Mouse (Mus musculus): ENCODE data around the gene Snrnp27. TPM values are rescaled to one million over a fixed set of nuclear protein-coding genes. Genes with fewer than 3 reads are reported as not detected.

Gene Snrnp27
- polyA plus RNA-seq, 1 experiment from 2014 or later: 120 TPM

DNA sequence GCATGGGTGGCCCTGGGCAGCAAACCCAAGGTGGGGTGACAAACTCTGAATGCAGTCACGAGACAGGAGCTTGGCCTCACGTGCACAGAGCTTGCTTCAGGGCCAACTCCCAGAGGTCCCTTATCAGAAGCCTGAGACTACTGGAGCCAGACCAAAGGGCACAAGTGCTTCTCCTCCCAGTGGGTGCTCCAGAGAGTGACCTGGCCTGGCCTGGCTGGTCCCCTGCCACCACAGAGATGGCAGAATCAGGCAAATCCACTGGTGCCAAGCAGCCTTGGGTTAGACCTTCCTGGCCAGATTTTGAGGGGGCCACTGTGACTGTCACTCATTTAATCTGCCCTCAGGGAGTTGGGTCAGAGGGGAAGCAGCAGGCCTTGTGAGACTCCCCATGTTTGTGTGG is 47.8 kb downstream of the Snrnp27 start:
- H3K9me3 ChIP-seq: no peaks in the 10 kb centered on the region
- H3K36me3 ChIP-seq: no peaks in the 10 kb centered on the region
- H3K27ac ChIP-seq: no peak overlapping the region
- H3K4me2 ChIP-seq (replicated peaks): no peak overlapping the region
- H3K4me3 ChIP-seq: no peak overlapping the region
- ATAC-seq (ENCODE audit: low FRiP score, low read depth): no peak
- WGBS: 85% methylated on average over 2 of the region's 2 CpGs
- H3K27me3 ChIP-seq (replicated peaks): no peaks in the 10 kb centered on the region
- no peak overlapping the region for H3K9ac ChIP-seq
- H3K4me1 ChIP-seq: no peaks in the 10 kb centered on the region

DNA sequence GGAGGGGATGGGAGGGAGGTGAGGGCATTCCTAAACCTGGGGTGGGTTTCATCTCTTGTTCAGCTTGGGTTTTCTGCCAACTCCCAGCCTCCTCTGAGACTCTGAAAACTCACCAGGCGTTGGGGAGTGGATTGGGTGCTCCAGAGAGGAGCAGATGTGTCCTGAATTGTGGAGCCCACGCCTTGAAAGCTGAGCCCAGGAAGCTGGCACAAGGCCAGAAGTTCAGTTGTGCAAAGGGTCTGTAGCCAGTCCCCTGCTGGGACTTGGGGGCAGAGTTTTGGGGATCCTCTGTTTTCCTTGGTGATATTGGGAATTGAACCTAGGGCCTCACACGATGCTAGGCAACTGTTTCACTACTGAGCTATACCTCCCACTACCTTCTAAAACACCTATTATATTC is 54.2 kb downstream of the Snrnp27 start:
- H3K4me1 ChIP-seq: no peaks in the 10 kb centered on the region
- WGBS: 71% methylated on average over 3 of the region's 3 CpGs
- no peak overlapping the region for H3K27ac ChIP-seq
- no peaks in the 10 kb centered on the region for H3K9me3 ChIP-seq
- ATAC-seq (ENCODE audit: low FRiP score, low read depth): no peak
- H3K4me3 ChIP-seq: no peak overlapping the region
- H3K27me3 ChIP-seq (replicated peaks): no peaks in the 10 kb centered on the region
- no peaks in the 10 kb centered on the region for H3K36me3 ChIP-seq
- H3K4me2 ChIP-seq (replicated peaks): no peak overlapping the region
- no peak overlapping the region for H3K9ac ChIP-seq

DNA sequence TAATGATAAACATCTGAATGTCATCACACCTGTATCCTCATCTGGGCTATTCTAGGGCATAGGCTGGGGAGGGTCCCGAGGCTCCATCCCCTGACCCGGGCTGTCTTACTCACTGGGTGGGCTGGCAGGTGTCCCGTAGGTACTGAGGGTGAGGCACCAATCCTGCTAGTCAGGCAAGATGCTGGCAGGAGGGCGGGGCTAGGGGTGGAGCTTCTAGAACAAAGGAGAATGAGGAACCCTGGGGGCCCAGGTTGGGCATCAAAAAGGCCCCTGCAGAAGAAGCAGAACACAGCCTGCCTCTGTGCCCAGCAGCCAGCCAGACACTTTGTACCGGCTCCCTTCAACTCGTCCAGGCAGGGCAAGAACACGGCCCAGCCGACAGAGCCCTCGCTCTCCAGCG is 56.4 kb downstream of the Snrnp27 start, which contains the start of gene Asprv1:
Gene Asprv1, plus strand, starts transcription at position 219 of the 400 bp plus-strand sequence.
- no peaks in the 10 kb centered on the region for H3K9me3 ChIP-seq
- ATAC-seq (ENCODE audit: low FRiP score, low read depth): no peak
- 48% methylated on average over 10 of the region's 10 CpGs for WGBS

More for the DNA sequence above, 56.4 kb downstream of the Snrnp27 start, which contains the start of gene Asprv1:
- Histone ChIP-seq H3K4me2 (replicated peaks) (no peak within 1 kb of the TSS), H3K27ac (no peak within 1 kb of the TSS), H3K36me3 (no peaks in the 10 kb centered on the region), H3K4me1 (no peaks in the 10 kb centered on the region), H3K9ac (no peak within 1 kb of the TSS), H3K27me3 (replicated peaks) (no peaks in the 10 kb centered on the region), H3K4me3 (no peak within 1 kb of the TSS)

Other genes starting within 250 kb of the Snrnp27 start
- gene C87436, start 246.1 kb downstream of the Snrnp27 start, polyA plus RNA-seq (2016; fragmentation: Nextera tagmentation; extraction: Ambion mirVana): 25.1 and 27.8 TPM in 2 replicates
- 568 and 599 TPM in 2 replicates for gene Pcbp1, start 158.2 kb downstream of the Snrnp27 start, polyA plus RNA-seq (2016; fragmentation: Nextera tagmentation; extraction: Ambion mirVana)
- gene Asprv1, start 56.4 kb downstream of the Snrnp27 start, polyA plus RNA-seq (2016; fragmentation: Nextera tagmentation; extraction: Ambion mirVana): 0.42 and 0.77 TPM in 2 replicates
- gene Mxd1, start 15.4 kb downstream of the Snrnp27 start, polyA plus RNA-seq (2016; fragmentation: Nextera tagmentation; extraction: Ambion mirVana): 29.4 and 30.4 TPM in 2 replicates
- 63.8 and 67.6 TPM in 2 replicates for gene Gmcl1, start 48.9 kb upstream of the Snrnp27 start, polyA plus RNA-seq (2016; fragmentation: Nextera tagmentation; extraction: Ambion mirVana)
- 6.8 and 7.4 TPM in 2 replicates for gene Anxa4, start 109.1 kb upstream of the Snrnp27 start, polyA plus RNA-seq (2016; fragmentation: Nextera tagmentation; extraction: Ambion mirVana)
- gene Aak1, start 165.0 kb upstream of the Snrnp27 start, polyA plus RNA-seq (2016; fragmentation: Nextera tagmentation; extraction: Ambion mirVana): 30.3 and 34.6 TPM in 2 replicates